Mouse (Mus musculus): ENCODE results near the gene Pbx3.

Pbx3 gene

DNA sequence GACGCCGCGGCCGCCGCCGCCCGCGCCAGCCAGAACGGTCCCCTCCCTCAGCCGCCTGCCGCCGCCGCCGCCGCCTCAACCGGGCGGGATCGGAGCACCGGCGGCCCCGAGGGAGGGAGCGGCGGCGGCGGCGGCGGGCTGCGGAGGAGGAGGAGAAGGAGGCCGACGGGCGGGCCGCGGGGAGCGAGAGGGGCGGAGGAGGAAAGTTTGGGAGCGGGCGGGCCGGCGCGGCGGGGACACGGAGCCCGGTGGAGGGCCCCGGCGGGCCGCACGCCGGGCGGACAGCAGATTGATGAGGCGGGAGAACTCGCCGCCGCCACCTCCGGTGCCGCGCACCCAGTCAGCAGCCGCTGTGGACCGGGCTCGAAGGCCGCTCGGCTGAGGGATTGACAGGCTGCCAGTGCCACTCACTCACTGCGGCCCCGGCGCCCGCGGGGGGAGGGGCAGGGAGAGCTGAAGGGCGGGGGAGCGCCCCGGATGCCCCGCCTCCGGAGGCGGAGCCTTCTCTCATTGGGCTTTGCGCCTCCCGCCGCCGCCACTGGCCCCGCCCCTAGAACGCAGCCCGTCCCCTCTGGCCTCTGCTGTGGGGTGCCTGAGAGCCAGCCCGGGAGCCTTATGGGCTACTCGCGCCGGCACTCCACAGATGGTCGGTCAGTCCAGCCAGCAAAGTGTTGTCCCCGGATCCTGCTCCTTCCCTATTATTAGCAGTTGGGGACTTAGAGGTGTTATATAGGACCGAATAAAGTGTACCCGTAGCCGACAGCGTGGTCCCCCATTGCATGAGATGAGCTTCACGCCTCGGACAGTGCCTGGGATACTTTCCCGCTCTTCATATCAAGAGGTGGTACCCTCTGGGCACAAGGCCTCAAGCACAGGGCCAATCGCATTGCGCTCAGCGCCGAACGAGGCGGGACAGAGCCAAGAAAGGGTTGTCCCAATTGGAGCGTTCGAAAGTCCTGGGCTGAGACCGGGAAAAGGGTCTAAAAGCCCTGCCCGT is at the start of gene Pbx3:
Gene Pbx3 (minus strand): TSS at position 838 of the 997 bp plus-strand sequence.
- peak; percentile 95 to 98 for DNase-seq

DNA sequence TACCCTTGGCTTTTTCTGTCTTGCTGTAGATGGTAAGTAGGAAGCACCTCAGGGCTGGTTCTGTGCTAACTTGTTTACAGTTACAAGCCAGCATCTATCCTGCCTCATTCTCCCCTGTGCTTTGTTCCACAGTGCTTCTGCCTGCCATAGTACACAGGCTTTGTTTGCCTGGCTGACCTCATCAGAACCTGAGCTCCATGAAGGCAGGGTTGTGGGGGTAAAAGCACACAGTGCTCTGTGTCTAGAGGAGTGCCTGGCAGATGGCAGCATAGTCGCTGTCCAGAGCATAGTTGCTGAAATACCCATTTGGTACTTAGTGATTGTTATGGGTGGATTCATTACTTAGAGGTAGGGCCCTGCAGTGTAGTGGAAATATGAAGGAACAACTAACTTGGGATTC is 47.3 kb upstream of the Pbx3 start:
- no peak for DNase-seq

DNA sequence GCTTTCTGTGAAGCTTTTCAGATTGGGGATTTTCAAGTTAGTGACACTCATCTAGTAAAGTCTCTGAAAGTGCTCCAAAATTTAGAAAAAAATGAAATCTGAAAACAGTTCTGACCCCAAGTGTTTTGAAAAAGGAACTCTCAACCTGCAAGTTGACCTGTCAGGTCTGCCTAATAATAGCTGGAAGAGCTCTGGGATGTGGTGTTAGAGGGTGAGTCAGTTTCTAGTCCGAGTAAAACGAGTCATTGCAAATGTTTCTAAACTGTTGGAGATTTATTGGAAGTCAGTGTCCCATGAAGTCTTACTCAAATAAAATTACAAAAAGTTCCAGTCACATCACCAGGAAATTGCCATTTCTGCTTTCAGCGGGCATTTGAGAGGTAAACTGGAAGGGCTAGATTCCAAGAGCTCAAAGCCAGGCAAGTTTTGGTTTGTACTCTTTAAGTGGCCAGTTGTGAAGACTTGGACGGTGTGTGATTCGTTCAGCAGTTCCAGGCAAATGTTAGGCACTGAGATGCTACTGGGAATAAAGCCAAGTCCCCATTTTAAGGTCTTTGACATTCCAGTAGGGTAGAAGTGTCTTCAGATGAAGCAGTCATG is 36.9 kb upstream of the Pbx3 start:
- DNase-seq = no peak

DNA sequence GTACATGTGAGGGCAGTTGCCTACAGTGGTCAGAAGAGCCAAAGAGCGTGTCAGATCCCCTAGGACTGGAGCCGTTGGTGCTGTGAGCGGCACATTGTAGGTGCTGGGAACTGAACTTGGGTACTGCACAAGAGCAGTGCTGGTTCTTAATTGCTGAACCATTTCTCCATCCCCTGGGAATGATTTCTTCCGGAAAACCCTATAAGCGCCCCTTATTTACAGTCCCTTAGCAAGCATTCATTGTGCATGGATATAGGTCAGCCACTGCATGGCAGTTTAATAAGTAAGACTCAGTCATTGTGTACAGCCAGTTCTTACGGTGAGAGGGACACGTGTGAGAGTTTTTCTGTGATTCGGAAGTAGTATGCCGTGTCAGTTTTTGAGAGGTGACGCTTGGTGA is 35.4 kb upstream of the Pbx3 start:
- no peak for DNase-seq

DNA sequence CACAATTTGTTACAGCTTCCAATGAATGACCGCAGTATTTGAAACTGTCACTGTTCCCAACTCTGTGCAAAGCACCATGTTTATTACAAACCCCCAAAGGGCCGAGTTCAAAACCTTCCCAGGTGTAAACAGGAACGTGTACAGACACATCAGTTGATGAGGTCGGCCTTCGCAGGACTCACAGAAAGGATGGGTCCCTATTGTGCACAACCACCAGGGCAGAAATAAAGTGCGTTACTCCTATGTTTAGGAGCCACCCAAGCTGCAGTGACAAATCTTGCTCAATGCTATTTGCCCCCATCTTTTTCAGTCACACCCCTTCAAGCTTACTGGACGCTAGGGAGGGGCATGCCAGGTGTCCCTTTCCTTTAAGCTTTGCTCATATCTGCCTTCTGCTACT is 34.7 kb upstream of the Pbx3 start:
- no peak for DNase-seq

DNA sequence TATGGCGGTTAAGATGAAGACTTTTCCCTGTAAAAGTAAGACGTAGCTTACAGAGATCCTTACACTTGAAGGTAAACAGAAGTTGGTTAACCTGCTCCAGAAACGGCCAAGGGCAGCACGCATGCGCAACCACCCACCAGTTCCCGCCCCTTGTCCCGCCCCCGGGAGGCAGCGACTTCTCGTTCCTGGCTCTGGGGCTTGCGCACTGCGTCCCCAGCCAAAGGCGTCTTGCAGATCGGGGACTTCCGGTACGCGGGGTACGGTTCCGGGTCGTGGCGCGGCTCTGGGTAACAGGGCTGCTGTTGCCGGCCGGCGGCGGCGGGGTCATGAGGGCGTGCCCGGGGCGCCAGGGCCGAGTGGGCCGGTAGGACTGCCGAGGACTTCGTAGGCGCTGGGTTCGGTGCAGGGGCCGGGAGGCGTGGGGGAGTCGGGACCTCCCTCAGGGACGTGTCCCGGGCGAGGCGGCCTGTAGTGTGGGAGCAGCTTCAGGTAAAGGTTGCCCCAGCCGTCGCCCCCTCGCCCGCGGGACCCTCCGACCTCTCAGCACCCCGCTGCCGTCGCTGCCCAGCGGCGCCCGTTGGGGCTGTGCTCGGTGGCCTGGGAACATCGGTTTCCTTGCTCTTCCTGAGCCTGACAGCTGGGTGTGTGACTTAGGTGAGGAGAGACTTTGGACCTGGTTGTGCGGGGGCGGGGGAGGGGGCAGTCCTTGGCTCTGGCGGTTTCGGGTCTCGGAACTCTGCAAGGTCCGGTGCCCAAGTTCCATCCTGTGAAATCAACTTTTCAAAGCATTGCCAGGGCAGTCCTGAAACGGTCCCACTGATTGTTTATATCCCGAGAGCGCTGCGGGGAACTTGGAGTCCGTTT is 33.9 kb upstream of the Pbx3 start, which contains the start of gene Mapkap1:
Gene Mapkap1 (plus strand): TSS at position 171 of the 864 bp plus-strand sequence.
- DNase-seq = peak; percentile 96 to 98

DNA sequence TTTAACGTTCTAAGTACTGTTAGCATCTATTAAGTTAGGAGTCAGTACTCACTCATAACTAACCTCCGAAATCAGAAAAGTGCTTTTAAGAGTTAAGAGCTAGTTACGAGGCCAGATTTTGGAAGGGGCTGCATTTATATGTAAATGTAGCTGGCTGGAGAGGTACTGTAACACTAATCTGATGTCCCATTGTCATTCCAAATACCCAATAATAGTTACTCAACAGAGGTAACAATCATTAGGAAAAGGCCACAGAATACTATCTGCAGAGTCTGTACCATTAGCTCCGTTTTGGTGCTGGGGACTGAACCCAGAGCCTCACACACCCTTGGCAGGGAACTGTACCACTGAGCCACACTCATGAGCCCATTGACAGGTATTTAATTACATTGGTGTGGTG is 26.6 kb upstream of the Pbx3 start:
- no peak for DNase-seq

DNA sequence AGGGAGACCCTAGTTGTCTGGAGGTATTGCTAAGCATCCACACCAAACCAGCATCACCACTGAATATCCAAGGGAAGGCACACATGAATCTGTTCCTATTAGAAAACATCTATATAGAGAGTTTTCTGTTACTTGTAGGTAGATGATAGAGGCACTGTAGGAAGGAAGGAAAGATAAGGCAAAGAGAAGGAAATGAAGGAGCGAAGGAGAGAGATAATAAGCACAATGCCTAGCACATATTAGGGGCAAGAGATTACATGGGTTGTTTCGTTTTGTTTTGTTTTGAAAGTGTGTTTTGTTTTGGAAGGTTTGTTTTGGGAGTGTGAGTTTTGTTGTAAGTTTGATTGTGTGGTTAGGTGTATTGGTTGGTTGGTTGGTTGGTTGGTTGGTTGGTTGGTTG is 6.0 kb upstream of the Pbx3 start:
- DNase-seq = no peak

DNA sequence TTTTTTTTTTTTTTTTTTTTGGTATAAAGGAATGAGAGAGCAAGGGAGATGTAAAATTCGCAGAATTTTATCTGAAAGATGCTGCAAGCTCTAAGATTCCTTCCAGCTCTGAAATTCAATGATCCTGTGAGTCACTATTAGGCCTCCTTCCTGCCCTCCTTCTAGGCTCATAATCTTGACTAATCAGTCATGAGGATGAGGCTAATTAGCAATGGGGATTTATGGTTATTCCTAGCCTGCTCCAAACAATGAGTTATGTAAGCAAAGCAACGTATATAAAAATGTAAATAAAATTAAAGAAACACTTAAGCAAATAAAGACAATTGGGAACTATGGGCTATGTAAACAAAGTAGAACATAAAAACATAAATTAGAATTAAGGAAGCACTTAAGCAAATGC is 1.4 kb upstream of the Pbx3 start:
- DNase-seq = no peak

DNA sequence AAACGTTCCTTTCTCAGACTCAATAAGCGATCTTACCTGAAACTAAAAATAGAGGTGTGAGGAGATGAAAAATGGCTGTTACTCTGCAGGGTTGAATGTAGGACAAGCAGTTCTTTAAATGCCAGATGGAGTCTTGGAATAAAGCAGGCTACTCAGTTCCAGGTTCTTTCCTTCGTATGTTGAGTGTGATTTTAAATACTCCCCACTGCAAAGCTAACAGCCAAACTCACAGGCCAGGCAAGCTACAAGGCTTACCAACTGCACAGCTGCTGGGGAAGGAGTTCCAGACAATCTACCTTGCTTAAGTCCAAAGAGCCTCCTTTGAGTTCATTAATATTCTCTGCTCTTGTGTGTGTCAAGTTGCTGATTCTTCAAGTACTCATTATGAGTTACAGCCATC is 944 bp upstream of the Pbx3 start:
- DNase-seq = no peak

DNA sequence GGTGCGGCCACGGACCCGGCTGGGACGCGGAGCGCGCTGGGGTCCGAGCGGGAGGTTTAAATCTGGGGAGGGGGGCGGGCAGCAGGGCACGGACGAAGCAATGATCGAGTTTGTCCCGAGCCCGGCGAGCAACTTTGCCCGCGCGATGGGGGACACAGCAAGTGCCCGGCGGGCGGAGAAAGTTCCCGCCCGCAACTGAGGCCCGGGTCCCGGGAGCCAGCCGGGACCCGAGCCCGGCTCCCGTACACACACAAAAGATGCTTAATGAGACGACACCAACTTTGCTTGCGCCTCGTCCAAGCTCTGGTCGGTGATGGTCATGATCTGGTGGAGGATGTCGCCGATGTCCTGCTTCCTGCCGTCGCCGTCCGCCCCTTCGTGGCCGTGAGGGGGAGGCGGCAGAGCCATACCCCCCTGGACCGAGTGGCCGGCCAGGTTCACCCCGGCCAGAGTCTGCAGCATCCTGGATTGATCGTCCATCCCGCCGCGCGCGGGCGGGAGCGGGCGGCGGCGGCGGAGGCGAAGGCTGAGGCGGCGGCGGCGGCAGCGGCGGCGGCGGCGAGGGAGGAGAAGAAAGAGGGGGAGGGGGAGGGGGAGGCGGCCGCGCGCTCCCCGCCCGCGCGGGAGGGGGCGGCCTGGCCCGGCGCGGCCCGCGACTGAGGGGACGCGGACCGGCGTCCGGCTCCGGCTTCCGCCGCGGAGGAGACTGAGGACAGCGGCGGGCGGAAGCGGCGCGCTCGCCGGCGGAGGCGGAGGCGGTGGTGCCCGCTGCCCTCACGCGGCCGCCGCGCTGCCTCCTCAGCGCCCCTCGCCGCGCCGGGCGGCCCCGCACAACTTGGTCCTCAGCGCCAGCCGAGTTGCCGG is 1.3 kb downstream of the Pbx3 start:
- DNase-seq = peak; percentile 41 to 52

DNA sequence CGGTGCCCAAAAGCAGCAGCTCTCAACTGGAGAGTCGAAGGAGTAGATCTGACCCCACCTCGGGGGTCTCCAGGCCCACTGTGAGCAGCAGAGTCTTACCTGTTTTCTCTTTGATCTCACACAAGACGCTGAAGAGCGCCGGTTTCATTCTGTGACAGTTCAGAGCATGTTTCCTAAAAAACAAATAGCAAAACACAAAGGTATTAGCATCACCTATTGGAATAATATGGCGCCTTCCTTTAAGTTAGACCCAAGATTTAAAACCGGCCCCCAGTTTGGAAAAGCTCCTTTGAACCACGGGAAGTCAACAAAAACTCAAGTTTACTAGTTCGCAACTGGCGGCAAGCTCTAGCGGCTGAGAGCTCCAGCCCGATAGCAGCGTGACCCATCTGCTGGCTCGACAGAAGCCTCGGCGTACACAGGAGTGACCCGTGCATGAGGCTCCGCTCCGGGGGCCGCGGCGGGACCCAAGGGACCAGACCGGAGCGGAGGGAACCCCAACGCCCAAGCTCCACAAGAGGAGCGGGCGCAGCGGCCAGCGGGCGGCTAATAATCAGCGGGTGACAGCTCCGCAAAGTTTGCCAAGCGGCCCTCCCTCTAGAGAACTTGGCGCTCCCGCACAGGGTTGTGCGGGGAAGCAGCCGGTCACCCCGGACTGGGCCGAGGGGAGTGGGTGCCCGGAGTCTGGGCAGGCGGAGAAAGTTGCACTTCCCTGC is 2.1 kb downstream of the Pbx3 start:
- DNase-seq = peak; percentile 37 to 48

DNA sequence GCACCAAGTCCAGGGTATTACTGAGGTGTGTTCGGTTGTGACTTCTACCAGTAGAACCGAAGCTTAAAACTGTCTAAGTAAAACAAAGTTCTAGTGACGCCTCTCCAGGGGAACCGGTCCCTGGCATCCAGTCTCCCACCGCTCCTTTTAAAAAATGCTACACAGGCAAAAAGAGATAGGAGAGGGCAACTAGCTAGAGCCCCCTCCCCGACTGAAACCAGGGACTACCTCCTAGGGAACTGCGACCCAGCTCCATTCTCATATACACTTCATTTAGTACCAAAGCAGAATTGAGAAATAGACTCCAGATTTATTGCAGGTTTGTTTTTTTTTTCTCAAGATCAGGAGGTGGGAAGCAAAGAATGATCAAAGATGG is 2.6 kb downstream of the Pbx3 start:
- no peak for DNase-seq

DNA sequence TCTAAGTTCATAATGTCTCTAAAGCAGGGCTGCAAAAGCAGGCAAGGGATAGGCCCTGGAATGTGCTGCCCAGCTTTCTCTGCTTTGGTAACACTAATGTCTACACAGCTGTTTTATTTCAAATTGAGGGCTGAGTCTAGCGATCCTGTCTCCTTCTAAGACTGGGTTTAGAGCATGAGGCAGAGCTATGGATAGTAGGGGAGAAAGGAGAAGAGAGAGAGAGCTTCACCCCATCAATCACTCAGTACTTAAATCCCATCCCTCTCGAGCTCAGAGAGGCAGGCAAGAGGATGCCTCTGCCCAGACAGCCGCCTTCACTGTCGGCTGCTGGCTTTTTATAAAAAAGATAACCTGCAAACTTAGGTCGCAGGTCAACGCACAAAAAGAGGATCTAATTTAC is 4.5 kb downstream of the Pbx3 start:
- no peak for DNase-seq

DNA sequence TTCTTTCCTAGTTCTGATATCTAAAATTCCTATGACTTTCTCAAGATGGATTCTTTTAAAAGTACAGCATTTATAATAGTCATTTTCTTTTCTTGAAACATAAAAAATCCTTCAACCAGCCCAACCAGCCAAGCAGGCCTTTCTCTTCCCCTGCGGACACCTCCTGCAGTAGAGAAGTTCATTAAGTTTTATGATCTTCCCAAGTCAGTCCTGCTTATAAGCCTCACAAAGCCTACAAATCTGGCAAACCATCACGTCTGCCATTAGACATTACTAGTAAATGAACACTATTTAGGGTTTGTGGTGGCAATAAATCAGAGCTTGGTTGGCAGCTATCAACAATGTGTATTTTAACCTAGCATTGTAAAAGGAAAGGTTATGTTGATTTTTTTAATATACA is 5.9 kb downstream of the Pbx3 start:
- DNase-seq = no peak

DNA sequence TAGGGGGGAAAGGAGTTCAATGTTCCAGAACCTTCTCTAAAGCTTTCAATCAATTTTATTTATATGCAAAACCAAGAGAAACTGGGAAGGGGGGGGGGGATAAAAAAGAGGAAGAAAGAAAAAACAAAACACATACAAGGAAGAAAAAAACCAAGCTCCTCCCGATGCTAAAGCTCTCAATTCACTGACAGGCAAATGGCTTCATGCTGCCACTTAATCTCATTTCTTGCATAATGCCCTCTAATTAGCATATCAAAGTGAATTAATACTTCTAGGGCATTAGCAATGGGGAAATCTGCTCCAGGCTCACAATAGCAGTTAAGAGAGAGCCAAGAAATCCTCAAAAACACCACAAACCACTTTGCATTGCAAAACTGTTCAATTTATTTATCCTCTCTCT is 9.3 kb downstream of the Pbx3 start:
- no peak for DNase-seq

DNA sequence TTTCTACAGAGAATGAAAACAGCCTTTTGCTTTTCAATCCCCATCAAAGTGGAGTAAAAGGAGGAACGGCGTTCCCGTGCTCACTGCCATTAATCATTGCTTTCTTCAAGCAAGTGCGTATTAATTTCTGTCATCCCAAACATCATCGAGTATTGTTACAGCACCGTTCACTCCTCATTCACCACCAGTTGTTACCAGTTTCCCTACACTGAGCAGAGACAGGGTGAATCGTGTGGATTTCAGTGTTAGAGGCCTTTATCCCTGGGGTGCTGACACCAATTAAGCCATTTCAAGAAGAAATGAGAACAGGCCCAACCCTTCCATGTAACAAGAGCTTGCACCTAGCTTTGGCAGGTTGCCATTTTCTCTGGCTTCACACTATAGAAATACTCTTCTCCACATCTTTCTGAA is 17.1 kb downstream of the Pbx3 start:
- DNase-seq = no peak

DNA sequence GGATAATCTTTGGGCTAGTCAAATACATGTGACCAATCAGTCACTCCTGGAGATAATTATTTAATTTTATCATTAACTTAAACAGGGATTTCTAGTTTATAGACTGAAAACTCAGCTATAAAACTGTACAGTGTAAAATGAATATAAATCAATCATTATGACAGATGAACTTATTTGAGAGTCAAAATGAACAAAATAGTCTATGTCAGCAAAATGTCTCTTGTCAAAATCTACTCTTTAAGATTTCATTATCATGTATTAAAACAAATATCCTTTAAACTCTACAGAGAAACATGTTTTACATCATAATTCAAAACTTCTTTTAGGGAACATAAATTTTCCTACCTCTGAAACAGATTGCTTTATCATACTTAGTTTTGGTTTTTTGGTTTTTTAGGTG is 20.9 kb downstream of the Pbx3 start:
- DNase-seq = no peak

DNA sequence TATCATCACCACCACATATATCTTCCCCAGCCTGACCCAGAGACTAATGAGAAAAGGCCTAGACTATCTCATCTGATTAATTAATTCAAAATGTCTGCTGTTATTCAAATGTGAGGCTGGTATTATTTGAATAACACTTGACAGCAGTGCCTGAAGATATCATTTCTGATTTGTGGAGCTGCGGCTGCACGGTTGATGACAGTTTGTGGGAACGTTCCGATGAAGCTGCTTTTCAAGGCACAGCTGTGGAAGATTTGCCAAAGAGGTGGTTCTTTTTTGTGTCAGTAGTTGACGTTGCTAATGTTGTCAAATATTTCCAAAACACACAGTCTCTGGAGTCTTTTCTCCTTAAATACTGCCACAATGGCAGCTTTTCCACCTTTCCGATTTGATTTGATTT is 25.8 kb downstream of the Pbx3 start:
- DNase-seq = no peak

DNA sequence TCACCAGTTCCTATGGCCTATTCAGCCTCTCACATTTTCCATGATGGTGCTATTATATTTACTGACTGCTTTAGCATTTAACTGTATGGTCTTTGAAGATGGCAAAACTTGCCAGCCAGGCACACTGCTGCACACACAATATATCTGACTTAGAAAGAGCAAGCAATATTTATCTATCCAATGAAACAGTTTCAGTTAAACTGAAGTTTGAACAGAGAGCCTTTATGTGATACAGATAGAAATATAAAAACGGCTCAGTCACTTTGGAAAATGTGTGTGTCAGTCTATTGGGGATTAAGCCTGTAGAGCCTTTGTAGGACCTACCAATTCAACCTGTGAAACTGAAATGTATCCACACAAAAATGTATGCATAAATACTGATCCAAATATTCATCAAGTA is 74.3 kb downstream of the Pbx3 start:
- no peak for DNase-seq

DNA sequence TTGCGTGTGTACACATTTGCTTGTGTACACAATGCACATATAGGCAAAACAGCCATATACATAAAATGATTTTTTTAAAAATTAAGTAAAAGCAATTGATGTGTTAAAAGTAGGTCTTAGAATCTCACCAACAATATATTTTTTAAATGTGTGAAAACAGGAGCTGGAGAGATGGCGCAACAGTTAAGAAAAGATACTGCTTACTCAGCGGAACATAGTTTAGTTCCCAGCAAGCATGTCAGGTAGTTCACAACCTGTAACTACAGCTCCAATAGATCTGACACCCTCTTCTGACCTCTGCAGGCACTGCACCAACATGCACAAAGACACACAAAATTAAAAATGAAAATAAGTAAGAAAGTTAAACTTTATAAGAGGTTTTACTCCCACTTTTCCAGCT is 74.7 kb downstream of the Pbx3 start:
- no peak for DNase-seq

DNA sequence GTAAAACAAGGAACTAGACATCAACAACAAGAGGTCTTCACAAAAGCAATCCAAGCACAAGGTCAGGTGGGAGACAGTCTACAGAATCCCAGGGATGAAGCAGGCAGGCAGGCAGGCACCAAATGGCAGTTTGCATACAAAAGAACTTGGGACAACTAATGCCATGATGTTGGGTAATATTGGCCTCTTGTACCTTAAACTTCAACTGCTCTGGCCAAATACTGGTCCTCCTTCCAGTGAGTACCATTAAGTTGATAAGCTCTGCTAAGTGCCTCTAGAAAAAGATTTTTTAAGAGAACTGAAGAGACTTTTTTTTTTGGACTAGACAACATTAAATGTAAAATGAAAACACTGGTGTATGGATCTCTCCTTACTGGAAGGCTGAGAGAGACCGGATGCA is 83.2 kb downstream of the Pbx3 start:
- no peak for DNase-seq

All from cerebellum, postnatal 36 days (tissue).